Mouse (Mus musculus) c-Kit-positive CD71-positive TER-119-positive erythroid progenitor cells, embryonic 14.5 days (primary cell): ENCODE results near the gene Bsdc1.
"Not testable (repeated sequence)": the region's sequence is repeated elsewhere in the genome, so short reads cannot be mapped to it uniquely, and the experiment has no call there.

Experiments used
- DNase-seq: peaks from one replicate; pipeline ENCODE4 v3.0.0-alpha.2; 2013; ENCODE audit warnings: low spot score

The Bsdc1 gene

GRCm38 (mm10) chr4:129513891-129514290, 52.5 kb downstream of the Bsdc1 start:
- DNase-seq = no peak

DNA sequence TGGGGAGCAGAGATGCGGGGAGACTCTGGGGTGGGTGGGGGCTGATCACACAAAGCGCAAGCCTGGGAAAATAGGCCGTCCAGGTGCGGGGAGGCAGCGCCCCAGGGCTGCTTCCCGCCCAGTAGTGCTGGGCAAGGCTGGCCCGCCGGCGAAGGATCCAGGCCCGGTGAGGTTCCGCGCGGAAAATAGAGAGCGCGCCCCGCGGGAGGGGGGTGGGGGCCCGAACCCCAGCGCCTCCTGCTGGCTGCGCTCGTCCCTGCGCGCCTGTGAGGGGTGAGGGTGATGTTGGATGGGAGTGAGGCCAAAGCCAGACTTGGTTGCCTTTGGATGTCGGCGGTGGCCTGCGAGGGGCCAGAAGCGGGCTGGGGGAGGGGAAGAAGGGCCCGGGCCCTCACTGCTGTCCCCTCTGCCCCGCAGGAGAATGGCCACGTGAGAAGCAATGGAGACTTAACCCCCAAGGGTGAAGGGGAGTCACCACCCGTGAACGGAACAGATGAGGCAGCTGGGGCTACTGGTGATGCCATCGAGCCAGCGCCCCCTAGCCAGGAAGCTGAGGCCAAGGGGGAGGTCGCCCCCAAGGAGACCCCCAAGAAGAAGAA, 53.0 kb downstream of the Bsdc1 start:
- peak; percentile 48 for DNase-seq

GRCm38 (mm10) chr4:129516925-129517324, 55.5 kb downstream of the Bsdc1 start:
- DNase-seq = no peak

DNA sequence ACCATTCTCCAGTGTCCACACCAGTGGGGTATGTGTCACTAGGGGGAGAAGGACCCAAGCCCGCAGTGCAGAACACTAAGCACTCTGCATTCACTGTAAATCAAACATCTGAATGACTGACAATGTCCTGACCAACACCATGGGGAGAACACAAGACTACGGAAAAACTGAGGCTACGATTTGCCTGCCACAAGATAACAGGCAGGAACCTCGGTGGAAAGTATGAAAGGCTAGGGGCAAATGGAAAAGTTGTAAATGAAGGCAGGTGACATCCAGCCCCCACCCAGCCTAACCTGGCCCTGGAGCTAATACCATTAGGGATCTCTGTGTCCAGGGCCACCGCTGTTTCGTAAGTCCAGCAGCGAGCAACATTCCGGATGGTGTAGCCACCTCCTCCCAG, 57.1 kb downstream of the Bsdc1 start:
- no peak for DNase-seq

DNA sequence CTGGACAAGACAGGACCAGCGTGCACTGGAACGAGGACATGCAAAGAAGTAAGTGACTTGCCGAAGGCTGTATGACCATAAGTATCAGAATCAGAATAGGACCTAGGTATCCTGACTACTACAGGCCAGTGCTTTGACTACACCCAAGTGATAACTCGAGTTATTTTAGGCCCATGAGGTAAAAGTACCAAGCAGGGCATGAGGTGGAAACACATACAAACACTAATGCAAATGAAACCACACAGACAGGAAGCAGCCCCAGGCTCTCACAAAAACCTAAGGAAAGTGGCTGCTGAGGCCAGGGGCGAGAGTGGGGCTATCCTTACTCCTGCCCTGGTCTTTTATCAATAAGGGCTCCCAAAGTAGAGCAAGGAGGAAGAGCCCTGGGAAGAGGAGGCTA, 64.0 kb downstream of the Bsdc1 start:
- DNase-seq = no peak

DNA sequence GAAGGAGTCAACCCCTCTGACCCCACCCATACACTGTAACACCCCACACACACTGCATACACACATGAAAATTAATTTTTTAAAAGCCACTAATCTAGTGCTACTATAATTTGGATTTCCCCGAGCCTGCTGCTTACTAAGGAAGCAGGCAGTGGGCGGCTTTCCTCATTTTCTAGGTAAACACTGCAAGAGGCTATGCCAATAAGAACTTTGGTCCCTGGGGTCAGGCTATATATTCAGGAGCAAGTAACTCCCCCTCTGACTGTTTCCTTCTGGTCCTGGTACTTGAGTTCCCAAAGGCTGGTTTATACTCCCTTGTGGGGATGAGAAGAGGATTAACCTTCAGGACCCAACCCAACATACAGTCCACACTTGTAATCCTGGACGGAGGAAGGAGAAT, 64.5 kb downstream of the Bsdc1 start:
- DNase-seq = no peak

DNA sequence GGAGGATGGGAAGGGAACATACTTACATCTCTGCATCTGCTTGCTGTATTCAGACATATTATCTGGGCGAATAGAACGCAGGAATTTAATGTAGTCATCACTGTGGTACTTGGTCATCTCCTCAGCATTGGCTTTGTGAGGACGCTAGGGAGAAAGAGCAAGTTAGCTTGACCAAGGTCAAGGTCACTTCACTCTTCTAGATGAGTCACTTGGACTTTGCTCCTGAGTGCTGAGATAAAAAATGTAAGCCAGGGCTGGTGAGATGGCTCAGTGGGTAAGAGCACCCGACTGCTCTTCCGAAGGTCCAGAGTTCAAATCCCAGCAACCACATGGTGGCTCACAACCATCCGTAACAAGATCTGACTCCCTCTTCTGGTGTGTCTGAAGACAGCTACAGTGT, 67.5 kb downstream of the Bsdc1 start:
- not testable (repeated sequence) for DNase-seq
